Mouse (Mus musculus) retina, postnatal 1 day (tissue): ENCODE data around the gene Nexn.
"Not testable (repeated sequence)": the region's sequence is repeated elsewhere in the genome, so short reads cannot be mapped to it uniquely, and the experiment has no call there.

Experiments
- DNase-seq: peaks from one replicate; pipeline ENCODE4 v3.0.0-alpha.2; 2012

Gene Nexn

GRCm38 (mm10) chr3:152231333-152232100 lies 34.6 kb downstream of the Nexn start:
- DNase-seq: no peak

GRCm38 (mm10) chr3:152229271-152229670 lies 36.9 kb downstream of the Nexn start:
- no peak for DNase-seq

- DNase-seq: no peak
Observed at GRCm38 (mm10) chr3:152228843-152229242, 37.3 kb downstream of the Nexn start.

- no peak for DNase-seq
Observed at GRCm38 (mm10) chr3:152225906-152226305, 40.2 kb downstream of the Nexn start.

GRCm38 (mm10) chr3:152224918-152225317 lies 41.2 kb downstream of the Nexn start:
- DNase-seq: no peak

- no peak for DNase-seq
Observed at GRCm38 (mm10) chr3:152213416-152213815, 52.7 kb downstream of the Nexn start.

- no peak for DNase-seq
Observed at GRCm38 (mm10) chr3:152211731-152212279, 54.3 kb downstream of the Nexn start.

- DNase-seq: peak; percentile 84
Observed at GRCm38 (mm10) chr3:152210728-152211391, 55.3 kb downstream of the Nexn start.

GRCm38 (mm10) chr3:152209967-152210634 lies 56.0 kb downstream of the Nexn start, which contains the start of the genes Dnajb4 and Fubp1:
TSS of gene Dnajb4 (minus strand) at chr3:152210302.
TSS of gene Fubp1 (plus strand) at chr3:152210422.
- DNase-seq: peak; percentile 99

GRCm38 (mm10) chr3:152209177-152209966 lies 56.8 kb downstream of the Nexn start:
- DNase-seq: peak; percentile 74

GRCm38 (mm10) chr3:152208096-152208885 lies 57.9 kb downstream of the Nexn start:
- DNase-seq: no peak

GRCm38 (mm10) chr3:152207156-152207555 lies 59.0 kb downstream of the Nexn start:
- DNase-seq: no peak

GRCm38 (mm10) chr3:152204577-152204976 lies 61.6 kb downstream of the Nexn start:
- DNase-seq: no peak

- no peak for DNase-seq
Observed at GRCm38 (mm10) chr3:152203996-152204395, 62.2 kb downstream of the Nexn start.

GRCm38 (mm10) chr3:152203411-152203810 lies 62.7 kb downstream of the Nexn start:
- no peak for DNase-seq

- DNase-seq: no peak
Observed at GRCm38 (mm10) chr3:152202942-152203341, 63.2 kb downstream of the Nexn start.

- no peak for DNase-seq
Observed at GRCm38 (mm10) chr3:152201651-152202050, 64.5 kb downstream of the Nexn start.

- DNase-seq: no peak
Observed at GRCm38 (mm10) chr3:152201181-152201580, 65.0 kb downstream of the Nexn start.

GRCm38 (mm10) chr3:152199125-152199524 lies 67.0 kb downstream of the Nexn start:
- DNase-seq: no peak

GRCm38 (mm10) chr3:152197246-152197645 lies 68.9 kb downstream of the Nexn start:
- not testable (repeated sequence) for DNase-seq

GRCm38 (mm10) chr3:152193635-152194097 lies 72.5 kb downstream of the Nexn start:
- peak; percentile 92 for DNase-seq
